Mouse (Mus musculus) G1E (cell line): Measurements from ENCODE around the gene Hoxb1. TPM values are rescaled to one million over a fixed set of nuclear protein-coding genes. Genes with fewer than 3 reads are reported as not detected.

ENCODE experiments used
- ATAC-seq: 2 replicates; pipeline ENCODE4 v1.8.0; 2016; ENCODE audit warnings: mild to moderate bottlenecking; ENCODE audit not compliant: insufficient number of reproducible peaks, poor library complexity, low FRiP score, severe bottlenecking; ENCODE audit errors: extremely low read depth
- DNase-seq: peaks from one replicate; pipeline ENCODE4 v3.0.0; 2012; ENCODE audit warnings: low spot score
- H3K27me3 ChIP-seq: 2 replicates; pipeline ENCODE4 v1.6.1; 2012; ENCODE audit warnings: mild to moderate bottlenecking, low read length, inconsistent platforms; ENCODE audit not compliant: insufficient read depth
- H3K36me3 ChIP-seq: replicated peaks from 2 replicates; pipeline ENCODE3; 2012; ENCODE audit warnings: mild to moderate bottlenecking, inconsistent platforms
- H3K4me1 ChIP-seq: 2 replicates; pipeline ENCODE4 v1.6.1; 2012; ENCODE audit warnings: low read depth, low read length, inconsistent platforms, mixed read lengths; ENCODE audit not compliant: insufficient read depth
- H3K4me3 ChIP-seq: 2 replicates; pipeline ENCODE4 v1.5.1; 2012; ENCODE audit warnings: low read depth, mild to moderate bottlenecking, inconsistent platforms, low read length, moderate library complexity, mixed read lengths
- H3K9me3 ChIP-seq: replicated peaks from 2 replicates; pipeline ENCODE4 v1.6.1; 2012; ENCODE audit warnings: inconsistent platforms
- CTCF ChIP-seq: IDR thresholded peaks from 2 replicates; pipeline ENCODE4 v1.5.1; 2012; ENCODE audit warnings: low read depth, low read length, inconsistent platforms, mixed read lengths
- GATA1 ChIP-seq: IDR thresholded peaks from 2 replicates; pipeline ENCODE4 v1.6.1; 2012; ENCODE audit warnings: borderline replicate concordance, low read length, inconsistent platforms, mixed read lengths
- GATA2 ChIP-seq: IDR thresholded peaks from 2 replicates; pipeline ENCODE4 v1.6.1; 2012; ENCODE audit warnings: low read depth, low read length, inconsistent platforms, borderline replicate concordance
- POLR2AphosphoS5 ChIP-seq: IDR thresholded peaks from 2 replicates; pipeline ENCODE4 v1.6.1; 2012; ENCODE audit warnings: low read depth, low read length, inconsistent platforms; ENCODE audit not compliant: insufficient replicate concordance
- TAL1 ChIP-seq: conservative IDR thresholded peaks from 2 replicates; pipeline ENCODE4 v1.6.1; 2012; ENCODE audit warnings: low read depth, low read length, inconsistent platforms, mixed read lengths
- polyA plus RNA-seq: library from polyadenylated mRNA; stranded (reverse); fragments of >175 nt; gene quantifications from 2 replicates; pipeline ENCODE4 v1.2.3, GENCODE M21; 2012
- total RNA-seq, 2 experiments: library from RNA; stranded (forward) in 1 of 2; stranded (reverse) in 1 of 2; fragments of 200-1000 nt in 1 of 2; fragments of >200 nt in 1 of 2; fragmentation: Nextera tagmentation in 1 of 2; gene quantifications; 2 replicates each; pipeline ENCODE4 v1.2.3; 2014 to 2017

Hoxb1 gene
- total and polyA plus RNA-seq, 3 experiments = 0.11 TPM; not detected in 2

GRCm38 (mm10) chr11:96366092-96367041, 815 bp downstream of the Hoxb1 start:
- H3K4me3 ChIP-seq = no peak overlapping the region
- no peak for ATAC-seq
- no peaks in the 10 kb centered on the region for H3K36me3 ChIP-seq
- H3K4me1 ChIP-seq = no peaks in the 10 kb centered on the region
- H3K9me3 ChIP-seq = no peaks in the 10 kb centered on the region
- no peak for DNase-seq
- TF ChIP-seq GATA2 = no peak
- no peak for TF ChIP-seq TAL1
- TF ChIP-seq GATA1 = no peak
- TF ChIP-seq POLR2AphosphoS5 = no peak
- no peak for TF ChIP-seq CTCF
- H3K27me3 ChIP-seq = peaks cover 38% of the 10 kb centered on the region

GRCm38 (mm10) chr11:96367141-96367540, 1.6 kb downstream of the Hoxb1 start:
- no peaks in the 10 kb centered on the region for H3K4me1 ChIP-seq
- no peaks in the 10 kb centered on the region for H3K9me3 ChIP-seq
- DNase-seq = no peak
- H3K36me3 ChIP-seq = no peaks in the 10 kb centered on the region
- TF ChIP-seq POLR2AphosphoS5 (no peak), GATA2 (no peak), GATA1 (no peak)
- H3K27me3 ChIP-seq = peaks cover 38% of the 10 kb centered on the region
- H3K4me3 ChIP-seq = no peak overlapping the region
- ATAC-seq = no peak

- no peak for TF ChIP-seq GATA2
- no peak for TF ChIP-seq GATA1
- H3K9me3 ChIP-seq = no peaks in the 10 kb centered on the region
These were observed 3.1 kb downstream of the Hoxb1 start for GRCm38 (mm10) chr11:96368686-96369085.

GRCm38 (mm10) chr11:96369140-96369539, 3.6 kb downstream of the Hoxb1 start:
- no peak overlapping the region for H3K4me3 ChIP-seq
- H3K9me3 ChIP-seq = no peaks in the 10 kb centered on the region
- no peak for ATAC-seq
- peaks cover 44% of the 10 kb centered on the region for H3K27me3 ChIP-seq
- no peak for DNase-seq
- TF ChIP-seq POLR2AphosphoS5 (no peak), CTCF (no peak), GATA1 (no peak), TAL1 (no peak), GATA2 (no peak)
- no peaks in the 10 kb centered on the region for H3K36me3 ChIP-seq
- H3K4me1 ChIP-seq = no peaks in the 10 kb centered on the region

More at GRCm38 (mm10) chr11:96368686-96369085, 3.1 kb downstream of the Hoxb1 start:
- no peak for DNase-seq
- Histone ChIP-seq H3K36me3 (no peaks in the 10 kb centered on the region), H3K4me1 (no peaks in the 10 kb centered on the region), H3K27me3 (peaks cover 42% of the 10 kb centered on the region), H3K4me3 (no peak overlapping the region)
- ATAC-seq = no peak

- Histone ChIP-seq H3K9me3 (no peaks in the 10 kb centered on the region), H3K36me3 (no peaks in the 10 kb centered on the region), H3K4me1 (no peaks in the 10 kb centered on the region), H3K4me3 (no peak overlapping the region), H3K27me3 (peaks cover 37% of the 10 kb centered on the region)
- no peak for ATAC-seq
- TF ChIP-seq GATA1 (no peak), TAL1 (no peak)
- no peak for DNase-seq
These were observed 6.2 kb downstream of the Hoxb1 start for GRCm38 (mm10) chr11:96371726-96372125.

GRCm38 (mm10) chr11:96372519-96372918, 7.0 kb downstream of the Hoxb1 start:
- no peak overlapping the region for H3K4me3 ChIP-seq
- H3K4me1 ChIP-seq = no peaks in the 10 kb centered on the region
- H3K9me3 ChIP-seq = no peaks in the 10 kb centered on the region
- peaks cover 31% of the 10 kb centered on the region for H3K27me3 ChIP-seq
- no peak for DNase-seq
- no peak for ATAC-seq
- no peaks in the 10 kb centered on the region for H3K36me3 ChIP-seq
- TF ChIP-seq GATA1 (no peak), TAL1 (no peak), GATA2 (no peak), CTCF (no peak)

GRCm38 (mm10) chr11:96374810-96375209, 9.3 kb downstream of the Hoxb1 start:
- no peaks in the 10 kb centered on the region for H3K4me1 ChIP-seq
- ATAC-seq (no peak), DNase-seq (no peak)
- H3K9me3 ChIP-seq = no peaks in the 10 kb centered on the region
- no peak overlapping the region for H3K4me3 ChIP-seq
- peaks cover 21% of the 10 kb centered on the region for H3K27me3 ChIP-seq
- no peak for TF ChIP-seq CTCF
- TF ChIP-seq GATA1 = no peak
- no peak for TF ChIP-seq POLR2AphosphoS5
- TF ChIP-seq GATA2 = no peak
- TF ChIP-seq TAL1 = no peak
- no peaks in the 10 kb centered on the region for H3K36me3 ChIP-seq
